Mouse (Mus musculus): ENCODE measurements around the gene Rcbtb2.
A peak's percentile ranks its signal among the peaks of the same experiment; 100 is the strongest.

Gene Rcbtb2

DNA sequence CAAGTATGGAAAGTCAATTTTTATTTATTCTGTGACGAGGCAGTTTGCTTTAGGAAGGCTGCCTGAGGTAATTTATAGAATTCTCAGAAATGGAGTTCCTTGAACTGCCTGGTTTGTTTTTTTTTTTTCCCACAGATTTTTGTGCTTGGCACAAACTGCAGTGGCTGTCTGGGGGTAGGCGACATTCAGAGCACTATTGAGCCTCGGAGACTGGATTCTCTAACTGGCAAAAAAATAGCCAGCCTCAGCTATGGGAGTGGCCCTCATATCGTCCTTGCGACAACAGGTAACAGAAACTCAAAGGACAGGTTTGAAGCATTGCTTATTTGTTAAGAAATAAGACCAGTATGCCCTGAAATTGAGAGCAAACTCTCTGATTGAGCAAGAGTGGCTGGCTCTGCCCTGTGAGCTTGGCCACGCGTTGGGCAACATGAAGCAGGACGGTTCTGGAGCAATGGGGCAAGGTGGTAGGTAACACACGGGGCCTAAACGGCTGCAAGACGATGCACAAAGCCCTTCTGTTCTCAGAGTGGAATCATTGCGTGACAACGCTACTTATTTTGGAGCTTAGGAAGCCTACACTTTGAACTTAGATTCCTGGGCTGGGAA is 39.5 kb downstream of the Rcbtb2 start:
- DNase-seq, result no peak

DNA sequence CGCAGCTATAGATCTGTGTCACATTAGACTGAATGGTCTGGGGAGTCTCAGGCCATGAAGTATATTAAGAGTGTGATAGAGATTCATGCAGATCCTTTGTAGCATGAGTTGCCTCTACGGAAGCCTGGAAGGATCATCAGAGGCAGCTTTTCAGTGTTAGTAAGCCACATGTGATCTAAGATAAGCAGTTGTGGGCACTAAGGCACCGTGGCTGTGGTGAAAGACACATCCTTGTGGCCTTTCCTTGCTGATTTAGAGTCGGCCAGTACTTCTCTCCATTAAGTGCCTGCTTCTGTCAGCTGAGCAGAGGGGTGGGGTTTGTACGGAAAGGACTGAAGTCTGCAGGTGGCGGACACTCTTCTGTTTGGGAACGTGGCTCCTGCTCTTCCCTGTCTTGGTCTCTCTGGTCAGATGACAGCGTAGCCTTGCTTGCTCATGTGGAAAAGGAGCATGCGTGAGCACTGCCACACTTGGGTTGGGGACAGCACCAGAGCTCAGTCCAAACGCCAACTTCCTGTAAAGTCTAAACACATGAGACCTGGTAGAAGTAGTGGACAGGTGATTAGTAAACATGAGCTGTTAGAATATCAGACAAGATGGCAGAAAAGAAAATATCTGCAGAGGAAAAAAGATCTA is 40.6 kb downstream of the Rcbtb2 start:
- no peak for DNase-seq

DNA sequence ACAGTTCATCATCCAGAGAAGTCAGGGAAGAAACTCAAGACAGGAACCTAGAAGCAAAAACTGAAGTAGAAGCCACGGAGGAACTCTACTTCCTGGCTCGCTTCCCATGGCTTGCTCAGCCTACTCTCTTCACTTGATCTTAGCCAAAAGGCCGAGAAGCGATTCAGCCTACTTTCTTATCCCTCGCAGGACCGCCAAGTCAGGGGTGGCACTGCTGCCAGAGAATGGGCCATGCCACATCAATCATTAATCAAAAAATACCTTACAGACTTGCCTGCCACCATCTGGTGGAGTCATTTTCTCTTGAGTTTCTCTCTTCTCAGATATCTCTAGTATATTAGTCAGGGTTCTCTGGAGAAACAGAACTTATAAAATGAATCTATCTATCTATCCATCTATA is 42.3 kb downstream of the Rcbtb2 start:
- no peak for DNase-seq

DNA sequence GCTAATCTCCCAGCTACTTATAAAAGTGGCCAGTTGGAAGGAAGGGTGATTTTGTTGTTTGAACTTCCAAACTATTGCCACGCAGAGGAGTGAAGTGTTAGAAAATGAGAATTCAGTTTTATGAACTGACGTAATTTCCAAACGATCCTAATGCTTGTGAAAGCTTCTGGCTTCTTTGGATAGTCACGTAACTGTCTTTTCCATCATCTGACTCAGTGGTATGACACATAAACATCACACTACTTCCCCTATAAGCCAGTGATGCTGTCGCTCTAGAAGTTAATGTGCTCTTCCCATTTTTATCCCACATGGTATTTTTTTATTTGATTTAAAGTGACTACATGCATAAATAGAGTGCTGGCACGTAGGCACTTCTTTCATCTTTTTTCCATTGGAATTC is 45.8 kb downstream of the Rcbtb2 start:
- DNase-seq, result no peak

DNA sequence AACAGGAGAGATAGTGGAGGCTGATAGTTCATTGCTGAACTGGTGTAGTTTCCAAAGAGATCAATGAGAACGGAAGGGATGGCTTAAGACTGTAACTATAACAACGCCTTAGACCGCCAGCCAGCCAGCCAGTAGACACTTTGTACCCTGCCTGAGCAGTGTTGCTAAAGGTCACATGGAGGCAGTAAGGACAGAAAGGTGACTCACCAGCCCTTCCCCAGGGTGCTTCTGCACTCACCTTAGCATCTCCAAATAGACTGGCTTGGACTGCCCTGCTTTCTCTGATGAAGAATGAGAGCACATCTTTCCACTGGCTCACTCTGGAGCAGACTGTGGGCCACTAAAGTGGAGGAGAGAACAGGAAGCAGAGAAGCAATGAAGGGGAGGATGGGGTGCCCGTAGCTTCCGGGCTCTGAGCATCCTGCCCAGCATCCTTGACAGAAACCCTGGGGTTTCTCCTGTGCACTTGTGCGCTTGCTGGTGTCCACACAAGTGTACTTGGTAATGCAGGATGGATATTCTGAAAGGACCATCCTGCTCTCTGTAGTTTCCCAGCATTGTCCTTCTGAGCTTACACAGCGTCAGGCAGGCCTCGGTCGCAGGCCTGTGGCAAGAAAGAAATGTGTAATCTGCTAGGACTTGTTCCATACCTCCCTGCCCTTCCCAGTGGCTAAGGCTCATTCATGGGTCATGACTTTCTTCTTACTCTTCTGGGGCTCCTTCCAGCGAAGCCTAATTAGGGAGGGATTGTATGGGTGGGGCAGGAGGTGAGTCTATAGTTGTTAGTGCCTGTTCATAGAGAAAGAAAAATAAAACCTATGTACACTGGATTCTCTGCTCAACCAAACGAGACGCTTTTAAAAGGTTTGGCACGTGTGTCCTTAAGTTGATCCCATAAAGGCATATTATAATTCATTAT is 47.3 kb downstream of the Rcbtb2 start:
- no peak for DNase-seq

DNA sequence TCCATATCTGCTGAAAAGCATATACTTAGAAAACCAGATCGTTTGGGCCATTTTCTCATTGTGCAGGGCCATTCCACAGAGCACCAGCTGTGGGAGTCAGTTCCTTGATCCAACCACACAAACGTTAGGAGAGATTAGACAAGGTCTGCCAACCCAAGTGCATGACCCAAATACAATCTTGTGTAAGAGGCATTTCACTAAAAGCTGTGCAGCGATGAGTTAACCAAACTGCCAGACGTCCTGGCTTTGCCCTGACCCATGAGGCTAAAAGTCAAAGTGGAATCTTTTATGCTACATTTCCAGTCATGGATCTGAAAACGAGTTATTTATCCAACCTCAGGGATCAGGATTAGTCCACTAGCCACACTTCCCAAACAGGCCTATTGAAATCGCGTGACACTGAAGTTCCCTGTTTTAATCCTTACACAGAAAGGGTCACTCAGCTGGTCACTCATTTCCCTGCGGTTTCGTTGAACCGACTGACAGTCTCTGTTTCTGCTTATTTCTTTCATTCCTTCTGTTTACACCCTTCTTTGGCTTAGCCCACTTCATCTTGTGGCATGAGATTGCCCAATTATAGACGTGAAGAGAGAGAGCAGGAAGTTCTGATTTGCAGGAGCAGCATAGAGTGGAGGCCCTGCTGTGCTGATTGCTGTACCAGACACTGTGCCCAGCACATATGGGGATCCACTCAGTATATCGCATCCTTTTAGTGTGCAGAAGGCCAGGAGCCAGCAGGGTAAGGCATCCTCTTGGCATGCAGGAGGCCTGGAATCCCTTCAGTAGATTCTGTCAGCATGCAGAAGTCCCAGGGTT is 49.6 kb downstream of the Rcbtb2 start:
- no peak for DNase-seq

DNA sequence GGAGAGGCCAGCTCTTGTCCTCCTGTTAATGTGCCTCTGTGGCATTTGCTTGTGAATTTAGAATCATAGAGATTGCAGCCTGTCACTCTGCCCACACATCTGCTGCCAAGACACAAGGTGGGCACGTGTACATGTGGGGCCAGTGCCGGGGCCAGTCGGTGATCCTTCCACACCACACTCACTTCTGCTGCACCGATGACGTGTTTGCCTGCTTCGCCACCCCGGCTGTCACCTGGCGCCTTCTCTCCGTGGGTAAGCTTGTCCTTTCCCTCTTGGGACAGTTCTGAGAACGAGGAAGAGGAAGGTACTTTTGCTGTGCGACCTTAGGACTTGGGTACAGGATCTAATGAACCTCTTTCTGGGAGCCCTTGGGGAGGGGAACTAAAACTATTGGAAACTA is 50.8 kb downstream of the Rcbtb2 start:
- DNase-seq, result no peak

DNA sequence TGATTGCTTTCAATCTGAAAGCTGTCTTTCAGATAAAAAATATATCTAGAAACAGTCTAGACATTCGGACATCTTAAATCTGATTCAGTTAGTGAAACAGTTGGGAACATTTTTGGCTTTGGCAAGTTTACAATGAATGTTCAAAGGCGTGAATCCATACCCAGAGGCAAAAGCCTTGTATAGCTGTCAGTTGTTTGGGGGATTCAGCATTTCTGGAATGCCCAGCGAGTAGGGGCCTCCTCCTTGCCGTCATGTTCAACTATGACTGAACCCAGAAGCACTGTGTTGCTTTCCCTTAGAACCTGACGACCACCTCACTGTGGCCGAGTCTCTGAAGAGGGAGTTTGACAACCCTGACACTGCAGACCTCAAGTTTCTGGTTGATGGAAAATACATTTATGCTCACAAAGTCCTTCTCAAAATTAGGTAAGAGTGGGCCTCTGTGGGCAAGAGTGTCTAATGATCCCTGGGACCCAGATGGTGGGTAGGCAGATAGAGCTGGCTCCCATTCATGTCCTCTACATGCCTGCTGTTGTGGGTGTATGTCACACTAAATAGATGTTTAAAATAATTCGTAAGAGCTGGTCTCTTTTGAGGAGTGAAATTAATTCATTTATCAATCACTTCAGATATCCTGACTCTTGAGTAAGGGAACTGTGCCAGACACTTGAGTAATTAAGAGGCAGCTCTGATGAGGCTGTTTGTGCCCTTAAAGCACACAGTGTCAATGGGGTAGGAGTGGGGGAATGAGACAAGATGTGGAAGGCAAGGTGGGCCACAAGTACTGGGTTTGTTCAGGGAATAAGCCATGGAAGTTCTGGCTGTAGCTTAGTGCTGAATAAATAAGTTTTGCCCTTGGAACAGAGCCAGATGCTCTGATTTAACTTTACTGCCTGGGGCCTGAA is 51.5 kb downstream of the Rcbtb2 start:
- DNase-seq, result no peak

DNA sequence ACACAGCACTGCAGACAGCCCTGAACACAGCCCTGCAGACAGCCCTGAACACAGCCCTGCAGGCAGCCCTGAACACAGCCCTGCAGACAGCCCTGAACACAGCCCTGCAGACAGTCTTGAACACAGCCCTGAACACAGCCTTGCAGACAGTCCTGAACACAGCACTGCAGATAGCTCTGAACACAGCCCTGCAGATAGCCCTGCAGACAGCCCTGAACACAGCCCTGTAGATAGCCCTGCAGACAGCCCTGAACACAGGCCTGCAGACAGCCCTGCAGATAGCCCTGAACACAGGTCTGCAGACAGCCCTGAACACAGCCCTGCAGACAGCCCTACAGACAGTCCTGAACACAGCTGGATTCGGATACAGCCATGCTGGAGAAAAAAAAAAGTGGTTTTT is 52.2 kb downstream of the Rcbtb2 start:
- DNase-seq, result no peak

DNA sequence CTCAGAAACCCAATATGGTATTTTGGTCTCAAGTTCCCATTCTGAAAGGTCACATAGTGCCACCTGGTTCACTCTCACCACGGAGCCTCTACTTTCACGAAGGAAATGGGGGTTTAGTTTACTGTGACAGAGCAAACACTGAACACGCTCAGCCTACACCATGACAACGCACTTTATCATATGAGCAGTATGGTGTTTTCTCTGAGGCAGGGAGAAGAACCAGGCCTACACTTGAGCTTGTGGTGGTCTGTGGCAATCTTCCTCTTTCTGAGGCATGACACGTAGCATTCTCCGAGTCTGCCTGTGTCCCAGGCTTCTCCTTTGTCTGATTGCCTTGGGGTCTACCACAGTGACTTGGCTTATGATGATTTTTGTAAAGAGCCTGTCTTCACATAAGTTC is 53.0 kb downstream of the Rcbtb2 start:
- no peak for DNase-seq

DNA sequence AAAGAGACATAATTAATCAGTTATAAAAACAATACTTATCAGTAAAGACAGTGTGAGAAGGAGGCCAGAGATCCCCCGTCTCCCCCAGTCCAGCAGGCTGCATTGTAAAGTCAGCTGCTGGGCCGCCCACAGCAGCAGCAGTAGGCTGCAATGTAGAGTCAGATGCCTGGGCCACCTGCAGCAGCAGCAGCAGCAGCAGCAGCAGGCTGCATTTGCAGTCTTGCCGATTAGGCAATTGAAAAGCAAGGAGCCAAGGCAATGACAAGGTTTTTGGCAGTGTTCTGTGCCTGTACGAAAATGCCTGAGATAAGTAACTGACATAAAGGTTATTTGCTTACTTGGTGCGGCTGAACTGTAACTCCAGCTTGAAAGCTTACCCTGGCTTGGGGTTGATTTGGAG is 53.4 kb downstream of the Rcbtb2 start:
- no peak for DNase-seq

DNA sequence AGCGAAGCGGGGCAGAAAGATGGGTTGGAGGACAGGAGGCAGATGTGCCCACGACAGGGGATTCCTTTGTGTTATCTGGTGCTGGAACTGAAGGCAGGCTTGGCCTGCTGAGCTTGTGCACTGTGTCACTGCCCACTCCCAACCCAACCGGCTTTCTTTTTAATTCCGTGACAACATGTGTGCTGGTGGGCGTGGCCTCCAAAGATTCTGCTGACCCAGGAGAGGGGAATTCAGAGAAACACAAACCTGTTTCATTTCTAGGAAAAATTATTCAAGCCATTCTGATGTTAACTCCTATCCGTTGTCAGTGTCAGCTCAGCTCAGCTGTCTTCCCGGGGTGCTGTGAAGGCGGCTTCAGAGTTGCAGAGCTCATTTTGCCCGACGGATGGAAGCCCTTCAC is 55.1 kb downstream of the Rcbtb2 start:
- no peak for DNase-seq

DNA sequence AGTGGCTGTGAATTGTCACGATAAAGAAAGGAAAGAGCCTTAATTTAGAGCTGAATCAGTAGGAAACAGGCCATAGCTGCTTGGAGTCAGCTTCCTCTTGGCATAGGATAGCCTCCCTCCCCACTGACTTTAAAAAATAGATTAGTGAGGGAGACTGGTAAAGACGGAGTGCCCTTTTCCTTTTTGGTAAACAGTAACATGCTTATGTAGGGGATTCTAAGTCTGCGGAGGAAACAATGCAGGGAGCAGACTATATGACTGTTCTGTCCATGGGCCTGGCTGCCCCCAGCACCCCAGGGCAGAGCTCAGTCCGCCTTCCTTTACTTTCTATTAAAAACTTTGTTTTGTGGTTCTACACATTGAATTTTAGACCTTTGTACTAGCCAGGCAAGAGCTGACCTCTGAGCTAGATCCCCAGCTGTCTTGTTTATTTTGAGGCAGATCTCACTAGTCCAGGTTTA is 56.4 kb downstream of the Rcbtb2 start:
- DNase-seq, result no peak

DNA sequence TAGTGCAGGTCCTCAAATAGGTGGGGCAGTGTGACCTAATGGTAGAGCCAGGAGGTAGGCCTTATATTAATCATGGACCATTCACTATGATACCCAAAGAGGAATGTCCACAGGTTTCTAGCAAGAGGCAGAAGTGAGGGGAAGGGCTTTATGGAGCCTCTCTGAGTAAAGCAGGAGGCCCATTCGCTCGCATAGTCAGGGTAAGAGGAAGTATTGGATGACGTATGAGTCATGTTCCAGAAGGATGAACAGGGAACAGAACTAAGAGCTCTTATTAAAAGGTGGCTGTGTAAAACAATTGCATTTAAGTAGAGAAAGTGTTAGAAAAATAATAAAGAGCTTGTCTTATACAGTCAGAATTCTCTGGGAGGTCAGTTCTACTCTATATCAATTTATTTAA is 57.8 kb downstream of the Rcbtb2 start:
- DNase-seq, result no peak

DNA sequence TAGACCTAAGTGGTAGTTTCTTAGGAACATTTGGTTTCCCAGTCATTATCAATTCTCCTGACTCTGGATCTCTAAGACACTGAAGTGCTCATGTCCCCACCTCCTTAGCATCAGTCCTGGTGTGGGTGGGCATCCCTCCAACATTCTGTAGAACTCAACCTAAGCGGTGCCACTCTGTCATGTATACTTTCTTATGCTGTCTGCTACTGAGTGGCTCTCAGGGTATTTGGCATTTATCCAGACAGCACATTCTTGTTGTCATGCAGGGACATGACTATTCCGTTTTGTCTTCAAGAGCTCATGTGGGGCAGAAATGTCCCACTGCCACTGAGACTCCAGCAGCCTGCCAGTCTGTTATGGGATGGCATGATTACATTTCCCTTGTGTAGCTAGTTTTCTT is 58.3 kb downstream of the Rcbtb2 start:
- no peak for DNase-seq

DNA sequence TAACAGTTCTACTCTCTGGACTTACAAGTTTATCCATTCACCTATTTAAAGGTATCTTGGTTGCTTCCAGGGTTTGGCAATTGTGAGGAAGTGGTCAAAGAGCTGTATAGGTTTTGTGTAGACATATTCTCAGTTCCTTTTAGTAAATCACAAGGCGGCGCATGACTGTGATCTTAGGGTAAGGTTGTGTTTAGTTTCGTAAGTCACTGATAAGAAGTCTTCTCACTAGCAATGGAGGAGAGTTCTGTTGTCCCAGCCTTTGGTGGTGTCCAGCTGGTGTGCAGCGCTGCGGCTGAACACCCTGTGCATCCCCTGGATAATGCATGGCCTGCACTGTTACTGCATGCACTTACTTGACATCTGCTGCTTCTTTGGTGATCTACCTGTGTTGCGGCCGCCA is 64.0 kb downstream of the Rcbtb2 start:
- no peak for DNase-seq

DNA sequence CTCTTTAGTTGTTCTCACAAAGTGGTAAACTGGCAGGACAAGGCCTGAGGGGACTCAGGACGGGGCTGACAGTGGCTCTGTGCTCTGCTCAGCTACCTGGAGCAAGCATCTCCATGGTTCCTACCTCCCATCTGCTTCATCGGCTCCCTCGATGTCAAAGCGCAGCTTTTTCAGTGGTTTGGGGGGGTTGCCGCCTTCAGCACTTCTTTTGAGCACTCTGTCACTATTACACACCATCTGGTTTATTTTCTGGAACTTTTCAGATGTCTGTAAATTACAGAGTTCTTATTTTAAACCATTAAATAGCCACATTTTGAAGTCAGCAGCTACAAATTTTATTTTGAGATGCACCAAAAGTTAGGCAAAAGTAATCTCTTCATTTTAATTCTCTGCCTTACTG is 76.2 kb downstream of the Rcbtb2 start:
- DNase-seq, result no peak

DNA sequence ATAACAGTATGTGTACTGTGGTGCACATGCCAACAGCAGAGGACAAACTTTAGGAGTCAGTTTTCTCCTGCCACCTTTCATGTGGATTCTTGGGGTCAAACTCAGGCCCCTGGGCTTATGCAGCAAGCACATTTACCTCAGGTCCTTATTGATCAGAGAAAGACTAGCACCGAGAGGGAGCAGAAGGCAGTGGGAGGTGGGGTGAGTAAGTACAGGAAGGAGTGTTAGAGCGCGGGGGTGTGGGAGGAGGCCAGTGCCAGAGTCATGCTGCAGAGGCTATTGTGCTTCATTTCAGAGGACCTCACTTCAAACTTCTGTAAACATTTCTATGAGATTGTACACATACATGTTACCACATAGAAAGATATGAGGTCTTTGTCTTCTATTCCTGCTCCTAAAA is 78.6 kb downstream of the Rcbtb2 start:
- no peak for DNase-seq

DNA sequence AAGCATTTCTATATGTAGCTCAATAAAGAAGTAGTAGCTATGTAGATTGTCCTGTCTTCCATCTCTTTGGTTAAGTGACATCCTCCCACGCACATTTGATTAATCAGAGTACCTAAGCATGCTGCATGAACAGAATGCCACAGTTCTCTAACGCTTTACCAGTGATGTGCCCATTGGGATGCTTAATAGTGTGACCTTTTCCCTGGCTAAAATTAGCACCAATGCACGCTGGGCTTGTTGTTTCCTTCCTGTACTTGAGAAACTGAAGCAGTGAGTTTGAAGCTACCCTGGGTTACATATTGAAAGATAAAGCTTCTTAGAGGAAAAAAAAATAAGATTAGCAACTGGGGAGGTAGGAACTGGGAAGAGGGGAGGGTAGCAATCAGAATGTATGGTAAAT is 81.2 kb downstream of the Rcbtb2 start:
- no peak for DNase-seq

DNA sequence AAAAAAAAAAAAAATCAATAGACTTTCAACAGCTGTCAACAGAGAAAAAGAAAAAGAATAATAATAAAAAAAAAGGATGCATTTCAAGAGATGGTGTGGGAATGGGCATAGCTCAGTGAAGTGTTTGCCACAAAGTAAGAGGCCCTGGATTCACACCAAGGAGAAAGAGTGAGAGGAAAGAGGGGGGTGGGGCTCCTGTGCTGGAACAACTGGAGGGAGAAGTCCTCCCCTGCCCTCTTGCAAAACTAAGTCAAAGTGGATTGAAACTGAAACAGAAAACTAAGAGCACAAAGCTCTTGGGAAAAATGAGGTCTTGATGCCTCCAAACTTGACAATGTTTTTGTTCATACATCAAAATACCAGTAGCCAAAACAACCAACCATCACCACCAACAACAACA is 86.4 kb downstream of the Rcbtb2 start:
- DNase-seq, result peak; percentile 11

DNA sequence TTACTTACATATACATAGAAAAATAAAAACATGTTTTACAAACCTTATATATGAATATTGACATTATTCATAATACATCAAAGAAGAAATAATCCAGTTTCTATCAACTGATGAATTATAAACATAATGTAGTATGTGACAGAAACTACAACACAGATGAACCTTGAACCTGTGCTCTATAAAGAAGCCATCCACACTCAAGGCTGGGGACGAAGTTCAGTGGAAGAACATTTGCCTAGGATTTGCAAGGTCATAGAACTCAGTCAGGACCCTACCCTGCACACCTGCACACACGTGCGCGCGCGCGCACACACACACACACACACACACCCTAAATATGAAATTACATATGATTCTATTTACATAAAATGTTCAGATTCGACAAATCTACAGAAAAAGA is 87.4 kb downstream of the Rcbtb2 start:
- no peak for DNase-seq

DNA sequence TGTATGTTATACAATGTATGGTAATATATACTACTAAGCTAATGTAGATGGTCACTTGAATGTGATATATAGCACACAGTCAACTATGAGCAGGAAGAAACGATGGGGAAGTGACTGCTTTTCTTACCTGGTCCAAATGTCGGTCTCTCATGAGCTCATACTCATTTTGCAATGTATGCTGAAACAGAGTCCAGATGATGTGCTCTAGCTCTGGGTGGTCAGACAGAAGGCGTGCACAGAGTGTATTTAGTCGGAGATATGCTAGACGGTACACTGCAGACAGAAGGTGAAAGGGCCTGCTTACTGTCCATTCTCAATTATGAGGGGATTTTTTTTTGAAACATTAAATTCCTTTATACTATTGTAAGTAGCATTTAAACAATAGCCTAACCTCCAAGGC is 88.6 kb downstream of the Rcbtb2 start:
- no peak for DNase-seq
